Mouse (Mus musculus) cerebellum, adult 2 months (tissue): Measurements from ENCODE around the gene Kif3c.

ENCODE experiments used
- CTCF ChIP-seq: fragments of 200-500 bp; IDR thresholded peaks from 2 replicates; pipeline ENCODE4 v1.5.1; 2011; ENCODE audit warnings: low read depth, mild to moderate bottlenecking, control low read depth, low read length, moderate library complexity, borderline replicate concordance; ENCODE audit not compliant: insufficient read depth
- POLR2A ChIP-seq: fragments of 200-500 bp; IDR thresholded peaks from 2 replicates; pipeline ENCODE4 v1.6.1; 2011; ENCODE audit warnings: low read length, control low read depth, borderline replicate concordance; ENCODE audit not compliant: insufficient read depth

DNA sequence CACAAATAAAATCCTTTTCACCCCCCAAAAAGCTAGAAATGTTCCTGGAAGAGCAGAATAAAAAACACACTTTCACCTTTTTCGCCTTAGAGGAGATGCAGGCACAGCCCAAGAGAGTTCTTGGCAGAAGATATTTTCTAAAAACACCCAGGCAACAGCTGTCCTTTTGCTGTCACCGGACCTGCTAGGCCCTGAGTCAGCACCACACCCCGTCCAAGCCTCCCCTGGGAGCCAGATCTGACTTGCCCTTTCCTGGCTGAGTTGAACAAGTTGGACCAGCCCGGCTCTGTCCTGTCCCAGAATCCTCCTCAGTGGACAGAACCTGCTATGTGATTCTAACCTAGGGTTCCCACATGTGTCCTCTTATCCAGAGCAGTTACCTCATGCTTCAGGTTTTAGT is 45.6 kb upstream of the Kif3c start:
- TF ChIP-seq POLR2A (no peak), CTCF (no peak)
